Mouse (Mus musculus): ENCODE measurements around the gene Svip.

- TF ChIP-seq POLR2A (IDR thresholded peaks at IDR 0.05; ENCODE audit: low read depth, low read length) (no peak), ELF1 (IDR thresholded peaks at IDR 0.05; ENCODE audit: low read depth, low read length) (no peak), CTCF (conservative IDR thresholded peaks at IDR 0.05 in 1 of 2, IDR thresholded peaks at IDR 0.05 in 1 of 2; ENCODE audit: low read depth in 2 of 2, low read length in 2 of 2) (no peak), CHD2 (IDR thresholded peaks at IDR 0.05; ENCODE audit: low read length) (no peak), JUN (IDR thresholded peaks at IDR 0.05; ENCODE audit: insufficient read depth, low read depth, low read length) (no peak), MAX (IDR thresholded peaks at IDR 0.05; ENCODE audit: low read length) (no peak), UBTF (IDR thresholded peaks at IDR 0.05; ENCODE audit: low read depth, low read length) (no peak), E2F4 (IDR thresholded peaks at IDR 0.05; ENCODE audit: insufficient replicate concordance, low read depth, low read length) (no peak), CHD1 (IDR thresholded peaks at IDR 0.05; ENCODE audit: low read depth, low read length) (no peak), MXI1 (IDR thresholded peaks at IDR 0.05; ENCODE audit: low read depth, low read length) (no peak)
Observed at GRCm38 (mm10) chr7:51975181-51975580, 30.6 kb downstream of the Svip start.
